Mouse (Mus musculus): ENCODE measurements around the gene 9430015G10Rik. TPM values are rescaled to one million over a fixed set of nuclear protein-coding genes. Genes with fewer than 3 reads are reported as not detected.
"Not testable (repeated sequence)": the region's sequence is repeated elsewhere in the genome, so short reads cannot be mapped to it uniquely, and the experiment has no call there.

Gene 9430015G10Rik
- polyA plus RNA-seq, 1 experiment, result 22.1 TPM

GRCm38 (mm10) chr4:156126841-156127240 lies 17.1 kb downstream of the 9430015G10Rik start:
- no peak overlapping the region for H3K27ac ChIP-seq (ENCODE audit: insufficient read depth, low read length)
- H3K4me3 ChIP-seq (ENCODE audit: insufficient read depth, low read length), result no peak overlapping the region
- TF ChIP-seq CTCF (IDR thresholded peaks at IDR 0.05; ENCODE audit: borderline replicate concordance, insufficient read depth, low read length) (no peak), POLR2A (IDR thresholded peaks at IDR 0.05; ENCODE audit: low read depth, low read length) (no peak)
- H3K4me1 ChIP-seq (ENCODE audit: control insufficient read depth, insufficient read depth, low read length), result peaks cover 3% of the 10 kb centered on the region; the same call in 1 of the 2 replicates

GRCm38 (mm10) chr4:156128746-156129145 lies 19.0 kb downstream of the 9430015G10Rik start:
- Histone ChIP-seq H3K27ac (ENCODE audit: insufficient read depth, low read length) (no peak overlapping the region), H3K4me1 (ENCODE audit: control insufficient read depth, insufficient read depth, low read length) (peaks cover 3% of the 10 kb centered on the region; the same call in 1 of the 2 replicates), H3K4me3 (ENCODE audit: insufficient read depth, low read length) (no peak overlapping the region)
- no peak for TF ChIP-seq CTCF (IDR thresholded peaks at IDR 0.05; ENCODE audit: borderline replicate concordance, insufficient read depth, low read length)
- no peak for TF ChIP-seq POLR2A (IDR thresholded peaks at IDR 0.05; ENCODE audit: low read depth, low read length)

GRCm38 (mm10) chr4:156130436-156130835 lies 20.7 kb downstream of the 9430015G10Rik start, which contains the start of gene Rnf223:
Rnf223 (plus strand) TSS chr4:156130513.
- Histone ChIP-seq H3K27ac (ENCODE audit: insufficient read depth, low read length) (no peak within 1 kb of the TSS), H3K4me3 (ENCODE audit: insufficient read depth, low read length) (no peak within 1 kb of the TSS), H3K4me1 (ENCODE audit: control insufficient read depth, insufficient read depth, low read length) (peaks cover 3% of the 10 kb centered on the region; the same call in 1 of the 2 replicates)
- no peak for TF ChIP-seq CTCF (IDR thresholded peaks at IDR 0.05; ENCODE audit: borderline replicate concordance, insufficient read depth, low read length)
- no peak for TF ChIP-seq POLR2A (IDR thresholded peaks at IDR 0.05; ENCODE audit: low read depth, low read length)

GRCm38 (mm10) chr4:156130940-156131339 lies 21.2 kb downstream of the 9430015G10Rik start:
- TF ChIP-seq POLR2A (IDR thresholded peaks at IDR 0.05; ENCODE audit: low read depth, low read length) (no peak), CTCF (IDR thresholded peaks at IDR 0.05; ENCODE audit: borderline replicate concordance, insufficient read depth, low read length) (no peak)
- Histone ChIP-seq H3K4me1 (ENCODE audit: control insufficient read depth, insufficient read depth, low read length) (peaks cover 3% of the 10 kb centered on the region; the same call in 1 of the 2 replicates), H3K4me3 (ENCODE audit: insufficient read depth, low read length) (no peak overlapping the region), H3K27ac (ENCODE audit: insufficient read depth, low read length) (no peak overlapping the region)

- TF ChIP-seq POLR2A (IDR thresholded peaks at IDR 0.05; ENCODE audit: low read depth, low read length) (no peak), CTCF (IDR thresholded peaks at IDR 0.05; ENCODE audit: borderline replicate concordance, insufficient read depth, low read length) (no peak)
- peaks cover 3% of the 10 kb centered on the region; the same call in 1 of the 2 replicates for H3K4me1 ChIP-seq (ENCODE audit: control insufficient read depth, insufficient read depth, low read length)
- no peak overlapping the region for H3K27ac ChIP-seq (ENCODE audit: insufficient read depth, low read length)
- no peak overlapping the region for H3K4me3 ChIP-seq (ENCODE audit: insufficient read depth, low read length)
These were observed 23.6 kb downstream of the 9430015G10Rik start for GRCm38 (mm10) chr4:156133334-156133733.

GRCm38 (mm10) chr4:156133943-156134605 lies 24.3 kb downstream of the 9430015G10Rik start:
- no peak overlapping the region for H3K27ac ChIP-seq (ENCODE audit: insufficient read depth, low read length)

GRCm38 (mm10) chr4:156135112-156135511 lies 25.3 kb downstream of the 9430015G10Rik start:
- Histone ChIP-seq H3K4me1 (ENCODE audit: control insufficient read depth, insufficient read depth, low read length) (no peaks in the 10 kb centered on the region), H3K4me3 (ENCODE audit: insufficient read depth, low read length) (no peak overlapping the region), H3K27ac (ENCODE audit: insufficient read depth, low read length) (no peak overlapping the region)
- TF ChIP-seq POLR2A (IDR thresholded peaks at IDR 0.05; ENCODE audit: low read depth, low read length) (no peak), CTCF (IDR thresholded peaks at IDR 0.05; ENCODE audit: borderline replicate concordance, insufficient read depth, low read length) (no peak)

More at GRCm38 (mm10) chr4:156133943-156134605, 24.3 kb downstream of the 9430015G10Rik start:
- Histone ChIP-seq H3K4me3 (ENCODE audit: insufficient read depth, low read length) (no peak overlapping the region), H3K4me1 (ENCODE audit: control insufficient read depth, insufficient read depth, low read length) (no peaks in the 10 kb centered on the region)
- TF ChIP-seq POLR2A (IDR thresholded peaks at IDR 0.05; ENCODE audit: low read depth, low read length) (no peak), CTCF (IDR thresholded peaks at IDR 0.05; ENCODE audit: borderline replicate concordance, insufficient read depth, low read length) (no peak)

GRCm38 (mm10) chr4:156135801-156136200 lies 26.0 kb downstream of the 9430015G10Rik start:
- Histone ChIP-seq H3K27ac (ENCODE audit: insufficient read depth, low read length) (no peak overlapping the region), H3K4me3 (ENCODE audit: insufficient read depth, low read length) (no peak overlapping the region), H3K4me1 (ENCODE audit: control insufficient read depth, insufficient read depth, low read length) (no peaks in the 10 kb centered on the region)
- TF ChIP-seq POLR2A (IDR thresholded peaks at IDR 0.05; ENCODE audit: low read depth, low read length) (no peak), CTCF (IDR thresholded peaks at IDR 0.05; ENCODE audit: borderline replicate concordance, insufficient read depth, low read length) (no peak)

GRCm38 (mm10) chr4:156136285-156137100 lies 26.7 kb downstream of the 9430015G10Rik start:
- TF ChIP-seq CTCF (IDR thresholded peaks at IDR 0.05; ENCODE audit: borderline replicate concordance, insufficient read depth, low read length) (no peak), POLR2A (IDR thresholded peaks at IDR 0.05; ENCODE audit: low read depth, low read length) (no peak)
- Histone ChIP-seq H3K4me3 (ENCODE audit: insufficient read depth, low read length) (no peak overlapping the region), H3K4me1 (ENCODE audit: control insufficient read depth, insufficient read depth, low read length) (no peaks in the 10 kb centered on the region), H3K27ac (ENCODE audit: insufficient read depth, low read length) (no peak overlapping the region)

GRCm38 (mm10) chr4:156150887-156151286 lies 41.1 kb downstream of the 9430015G10Rik start:
- not testable (repeated sequence) for H3K27ac ChIP-seq (ENCODE audit: insufficient read depth, low read length); H3K4me1 ChIP-seq (ENCODE audit: control insufficient read depth, insufficient read depth, low read length); H3K4me3 ChIP-seq (ENCODE audit: insufficient read depth, low read length)
